Mouse (Mus musculus) liver, postnatal 0 days (tissue): ENCODE data around the gene 2510009E07Rik. TPM values are rescaled to one million over a fixed set of nuclear protein-coding genes. Genes with fewer than 3 reads are reported as not detected.

Experiments used
- ATAC-seq: fragments of 200-750 bp; cut with Nextera tagmentation; 2 replicates; pipeline ENCODE4 v1.8.0; 2017; ENCODE audit warnings: mild to moderate bottlenecking, moderate library complexity
- DNase-seq: peaks from one replicate; pipeline ENCODE4 v3.0.0-alpha.2; 2016
- H3K27ac ChIP-seq: fragments of 300-500 bp; sonication (generic); 2 replicates; pipeline ENCODE4 v1.5.1; 2014; ENCODE audit warnings: antibody characterized with exemption, moderate library complexity, mild to moderate bottlenecking, low read depth
- H3K27me3 ChIP-seq: fragments of 300-500 bp; sonication (generic); 2 replicates; pipeline ENCODE4 v1.6.1; 2014; ENCODE audit warnings: low read length, control low read depth, mixed read lengths; ENCODE audit not compliant: insufficient read depth
- H3K36me3 ChIP-seq: fragments of 300-500 bp; sonication (generic); replicated peaks from 2 replicates; pipeline ENCODE4 v1.6.1; 2014; ENCODE audit warnings: mild to moderate bottlenecking, control low read depth, low read length, moderate library complexity, mixed read lengths; ENCODE audit not compliant: insufficient read depth
- H3K4me1 ChIP-seq: fragments of 300-500 bp; sonication (generic); 2 replicates; pipeline ENCODE4 v1.6.1; 2014; ENCODE audit warnings: antibody characterized with exemption, mild to moderate bottlenecking, control low read depth; ENCODE audit not compliant: insufficient read depth
- H3K4me2 ChIP-seq: fragments of 300-500 bp; sonication (generic); 2 replicates; pipeline ENCODE4 v1.6.1; 2014; ENCODE audit warnings: low read depth, mild to moderate bottlenecking, low read length, moderate library complexity, mixed read lengths
- H3K4me3 ChIP-seq: fragments of 300-500 bp; sonication (generic); 2 replicates; pipeline ENCODE4 v1.5.1; 2014; ENCODE audit warnings: low read depth, low read length
- H3K9ac ChIP-seq: fragments of 300-500 bp; sonication (generic); replicated peaks from 2 replicates; pipeline ENCODE4 v1.6.1; 2014; ENCODE audit warnings: mild to moderate bottlenecking, moderate library complexity
- H3K9me3 ChIP-seq: fragments of 300-500 bp; sonication (generic); 2 replicates; pipeline ENCODE4 v1.6.1; 2016; ENCODE audit warnings: mild to moderate bottlenecking, control low read depth, low read length, mixed read lengths
- CTCF ChIP-seq: sonication (generic); IDR thresholded peaks from 2 replicates; pipeline ENCODE4 v1.5.1; 2016; ENCODE audit warnings: antibody characterized with exemption, low read depth
- EP300 ChIP-seq: IDR thresholded peaks from 2 replicates; pipeline ENCODE4 v1.6.1; 2016; ENCODE audit warnings: antibody characterized with exemption, low read depth, mild to moderate bottlenecking
- WGBS: fragments of 180-500 bp; shearing (Covaris S2); extraction: QIAGEN DNeasy Blood & Tissue Kit; methylation state at CpG from one replicate; pipeline ENCODE4 v1.1.7; 2014; ENCODE audit not compliant: insufficient replicate concordance; 5-methylcytosine and 5-hydroxymethylcytosine counted together
- polyA plus RNA-seq: library from polyadenylated mRNA; unstranded; fragments of >200 nt; fragmentation: Nextera tagmentation; extraction: Ambion mirVana; gene quantifications from 2 replicates; pipeline ENCODE4 v1.2.1, GENCODE M21; 2015

2510009E07Rik gene
- polyA plus RNA-seq, result 3.5 and 3.7 TPM in 2 replicates

DNA sequence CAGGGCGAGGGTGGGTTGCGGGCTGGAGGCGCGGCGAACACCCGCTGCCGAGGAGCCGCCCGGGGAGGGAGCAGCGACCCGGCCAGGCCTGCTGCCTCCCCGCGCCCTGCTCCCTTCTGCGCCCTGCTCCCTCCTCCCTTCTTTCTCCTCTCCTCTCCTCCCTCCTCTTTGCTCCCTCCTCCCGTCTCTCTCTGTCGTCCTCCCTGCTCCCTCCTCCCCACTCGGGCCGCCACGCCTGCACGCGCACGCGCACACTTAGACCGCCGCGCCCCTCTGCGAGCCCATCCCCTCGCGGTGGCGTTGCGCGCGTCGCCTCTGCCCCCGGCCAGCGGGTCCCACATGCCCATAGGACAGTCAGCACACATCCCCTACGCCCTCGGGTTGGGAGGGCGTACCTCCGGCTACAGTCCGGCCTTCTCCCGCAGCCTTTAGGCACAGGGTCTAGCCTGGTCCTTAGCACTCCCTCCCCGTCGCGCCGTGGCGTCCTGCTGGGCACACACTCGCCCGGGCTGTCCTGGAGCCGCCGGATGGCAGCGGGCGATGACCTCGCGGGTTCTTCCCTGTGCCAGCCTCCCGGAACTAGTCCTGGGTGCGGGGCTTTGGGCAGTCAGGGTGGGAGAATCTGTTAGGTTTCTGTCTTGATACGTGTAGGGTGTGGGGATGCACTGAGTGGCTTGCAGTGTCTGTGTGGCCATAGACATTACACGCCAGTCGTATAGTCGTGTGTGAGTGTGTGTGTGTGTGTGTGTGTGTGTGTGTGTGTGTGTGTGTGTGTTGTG lies at the start of gene 2510009E07Rik:
2510009E07Rik (minus strand) TSS at position 203 of the 779 bp plus-strand sequence.
- Histone ChIP-seq H3K4me1 (peaks cover 3% of the 10 kb centered on the region; the same call in 1 of the 2 replicates), H3K9ac (peak within 1 kb of the TSS; percentile 81), H3K4me3 (peak within 1 kb of the TSS; percentile 72), H3K27me3 (no peaks in the 10 kb centered on the region), H3K4me2 (peak within 1 kb of the TSS; percentile 87), H3K9me3 (no peaks in the 10 kb centered on the region), H3K27ac (peak within 1 kb of the TSS; percentile 85), H3K36me3 (no peaks in the 10 kb centered on the region)
- 2% methylated on average over 59 of the region's 61 CpGs for WGBS
- DNase-seq (peak; percentile 83), ATAC-seq (peak; percentile 85)
- TF ChIP-seq EP300 (no peak), CTCF (no peak)

DNA sequence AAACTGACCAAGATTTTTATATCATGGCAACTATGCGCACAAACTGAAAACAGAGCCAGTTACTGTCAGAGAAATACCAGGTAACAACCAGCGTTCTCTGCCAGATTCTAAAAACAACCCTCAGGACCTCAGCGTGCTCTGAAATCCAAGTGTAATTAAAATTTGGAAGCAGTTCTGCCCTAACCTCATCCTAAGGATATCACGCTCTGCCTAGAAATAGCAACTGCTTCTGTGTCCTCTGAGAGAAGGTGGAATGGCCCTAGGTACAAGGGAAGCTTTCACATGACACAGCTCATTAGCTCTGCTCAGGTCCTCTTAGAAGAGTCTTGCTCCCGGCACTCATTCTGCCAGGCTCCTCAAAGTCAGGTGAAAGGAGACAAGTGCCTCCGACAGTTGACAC lies 48.9 kb upstream of the 2510009E07Rik start:
- H3K4me3 ChIP-seq, result no peak overlapping the region
- no peaks in the 10 kb centered on the region for H3K27me3 ChIP-seq
- no peak overlapping the region for H3K27ac ChIP-seq
- H3K36me3 ChIP-seq, result no peaks in the 10 kb centered on the region
- no peak for TF ChIP-seq EP300
- no peak for TF ChIP-seq CTCF
- no peak for ATAC-seq
- 83% methylated on average over 6 of the region's 6 CpGs for WGBS
- H3K9ac ChIP-seq, result no peak overlapping the region
- no peak overlapping the region for H3K4me2 ChIP-seq
- no peaks in the 10 kb centered on the region for H3K9me3 ChIP-seq
- H3K4me1 ChIP-seq, result no peaks in the 10 kb centered on the region
- no peak for DNase-seq

DNA sequence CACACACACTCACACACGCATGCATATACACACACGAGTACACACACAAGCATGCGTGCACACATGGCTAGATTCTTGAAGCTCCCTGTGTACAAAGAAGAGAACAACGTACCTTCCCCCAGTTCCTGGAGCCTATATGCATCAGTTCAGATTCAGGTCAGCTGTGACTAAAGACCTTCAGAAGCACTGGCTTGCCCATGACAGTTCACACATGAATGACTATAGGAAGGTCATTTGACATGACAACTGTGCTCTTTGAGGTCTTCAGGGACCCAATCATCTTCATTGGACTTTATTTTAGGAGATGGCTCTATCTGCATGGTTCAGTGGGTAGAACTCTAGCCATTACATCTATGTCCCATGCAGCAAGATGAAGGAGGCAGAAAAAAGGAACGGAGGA lies 48.4 kb upstream of the 2510009E07Rik start:
- Histone ChIP-seq H3K4me2 (no peak overlapping the region), H3K27ac (no peak overlapping the region)

DNA sequence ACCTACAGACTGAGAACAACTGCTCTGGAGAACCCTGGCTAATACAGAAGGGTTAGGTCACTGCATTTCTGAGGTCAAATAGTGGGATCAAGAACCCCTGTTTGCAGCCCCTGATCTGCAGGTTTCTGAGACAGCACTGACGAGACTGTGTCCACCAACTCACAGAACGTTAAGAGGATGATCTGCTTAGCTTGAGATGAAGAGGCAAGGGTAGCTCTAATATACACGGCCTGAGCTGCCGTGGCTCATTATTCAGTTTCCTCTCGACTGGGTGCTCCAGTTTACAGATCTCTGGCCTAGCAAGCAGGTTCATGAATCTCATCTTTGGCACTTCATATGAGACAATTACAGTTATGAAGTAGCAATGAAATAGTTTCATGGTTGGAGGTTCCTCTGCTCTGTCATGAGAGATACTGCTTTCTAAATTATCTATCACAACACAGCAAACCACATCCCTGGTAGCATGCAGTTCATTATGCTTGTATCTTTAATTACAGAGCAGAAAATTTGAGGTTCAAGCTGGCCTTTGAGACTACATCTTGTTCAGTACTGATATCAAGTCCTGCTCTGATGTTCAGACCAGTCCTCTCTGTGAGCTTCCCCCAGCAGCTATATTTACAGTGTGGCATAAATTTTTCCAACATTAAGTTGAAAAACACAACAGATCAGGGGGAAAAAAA lies 47.9 kb upstream of the 2510009E07Rik start:
- peak; percentile 77 for ATAC-seq
- Histone ChIP-seq H3K9me3 (no peaks in the 10 kb centered on the region), H3K4me1 (no peaks in the 10 kb centered on the region), H3K4me3 (no peak overlapping the region), H3K36me3 (no peaks in the 10 kb centered on the region), H3K27ac (peak overlapping the region; percentile 34; the same call in 1 of the 2 replicates), H3K9ac (no peak overlapping the region), H3K4me2 (no peak overlapping the region), H3K27me3 (no peaks in the 10 kb centered on the region)
- DNase-seq, result no peak
- TF ChIP-seq EP300, result peak; percentile 92
- TF ChIP-seq CTCF, result no peak
- WGBS, result 47% methylated on average over 5 of the region's 5 CpGs

More for the DNA sequence above, 48.4 kb upstream of the 2510009E07Rik start:
- ATAC-seq (no peak), DNase-seq (no peak)
- WGBS, result 75% methylated on average over 5 of the region's 5 CpGs
- Histone ChIP-seq H3K27me3 (no peaks in the 10 kb centered on the region), H3K4me1 (no peaks in the 10 kb centered on the region), H3K36me3 (no peaks in the 10 kb centered on the region), H3K4me3 (no peak overlapping the region), H3K9ac (no peak overlapping the region), H3K9me3 (no peaks in the 10 kb centered on the region)
- no peak for TF ChIP-seq CTCF
- no peak for TF ChIP-seq EP300

DNA sequence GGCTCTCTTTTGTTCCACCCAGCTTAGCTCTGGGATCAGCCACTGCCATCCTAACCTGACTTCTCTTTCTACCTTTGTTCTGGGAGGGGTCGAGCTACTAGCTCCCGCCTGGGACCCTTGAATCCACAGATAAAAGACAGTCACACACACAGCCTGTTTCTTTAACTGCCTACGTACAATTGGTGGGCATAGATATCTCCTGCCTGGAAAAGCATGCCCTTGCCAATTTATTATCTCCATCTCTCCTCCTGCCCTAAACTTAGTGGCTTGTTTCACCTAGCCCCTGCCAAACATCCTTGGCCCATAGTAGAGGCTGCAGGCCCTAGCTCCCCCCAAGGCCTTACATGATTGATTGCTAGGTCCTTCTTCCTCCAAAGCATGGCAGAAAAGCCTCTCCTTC lies 47.1 kb upstream of the 2510009E07Rik start:
- Histone ChIP-seq H3K36me3 (no peaks in the 10 kb centered on the region), H3K27me3 (no peaks in the 10 kb centered on the region), H3K9ac (no peak overlapping the region), H3K4me3 (no peak overlapping the region), H3K4me1 (no peaks in the 10 kb centered on the region), H3K4me2 (no peak overlapping the region), H3K27ac (no peak overlapping the region), H3K9me3 (no peaks in the 10 kb centered on the region)
- DNase-seq (no peak), ATAC-seq (peak; percentile 55)
- peak; percentile 84 for TF ChIP-seq EP300
- TF ChIP-seq CTCF, result no peak
- WGBS, result 61% methylated on average over 3 of the region's 3 CpGs

DNA sequence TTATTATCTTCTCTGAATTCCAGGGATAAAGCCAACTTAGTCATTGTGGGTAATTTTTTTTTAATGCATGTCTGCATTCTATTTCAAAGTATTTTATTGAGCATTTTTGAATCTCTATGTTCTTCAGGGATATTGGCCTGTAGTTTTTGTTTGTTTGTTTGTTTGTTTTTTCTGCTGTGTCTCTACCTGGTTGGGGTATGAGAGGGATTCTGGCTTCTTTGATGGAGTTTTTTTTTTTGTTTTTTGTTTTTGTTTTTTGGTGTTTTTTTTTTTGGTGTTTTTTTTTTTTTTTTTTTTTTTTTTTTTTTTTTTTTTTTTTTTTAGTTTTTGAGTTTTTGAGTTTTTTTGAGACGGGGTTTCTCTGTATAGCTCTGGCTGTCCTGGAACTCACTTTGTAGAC lies 41.2 kb upstream of the 2510009E07Rik start:
- 74% methylated on average over 1 of the region's 1 CpGs for WGBS
- ATAC-seq, result no peak
- no peak for DNase-seq
- Histone ChIP-seq H3K4me2 (no peak overlapping the region), H3K36me3 (no peaks in the 10 kb centered on the region), H3K9ac (no peak overlapping the region), H3K4me1 (no peaks in the 10 kb centered on the region), H3K4me3 (no peak overlapping the region), H3K27ac (no peak overlapping the region), H3K27me3 (no peaks in the 10 kb centered on the region), H3K9me3 (no peaks in the 10 kb centered on the region)
- no peak for TF ChIP-seq EP300
- no peak for TF ChIP-seq CTCF
